Mouse (Mus musculus): ENCODE measurements around the gene Arhgap45.

Gene Arhgap45

DNA sequence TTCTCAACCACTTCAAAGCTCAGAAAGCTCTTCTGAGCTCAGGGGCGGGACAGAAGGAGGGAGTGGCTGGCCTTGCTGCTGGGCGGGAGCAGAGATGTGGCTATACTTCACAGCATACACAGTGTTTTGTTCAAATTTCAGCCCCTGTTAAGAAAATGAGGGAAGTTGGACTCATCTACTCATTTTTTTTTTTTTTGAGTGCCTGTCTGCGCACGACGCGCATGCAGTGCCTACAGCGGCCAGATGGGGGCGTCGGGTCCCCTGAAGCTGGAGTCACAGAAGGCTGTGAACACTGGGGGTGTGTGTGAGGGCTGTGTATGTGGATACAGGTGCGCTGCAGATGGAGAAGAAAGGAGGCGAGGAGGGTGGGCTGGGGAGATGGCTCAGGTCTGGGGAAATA lies 29.5 kb upstream of the Arhgap45 start:
- peak; percentile 84 to 90 for DNase-seq (ENCODE audit: low spot score in 2 of 2)

DNA sequence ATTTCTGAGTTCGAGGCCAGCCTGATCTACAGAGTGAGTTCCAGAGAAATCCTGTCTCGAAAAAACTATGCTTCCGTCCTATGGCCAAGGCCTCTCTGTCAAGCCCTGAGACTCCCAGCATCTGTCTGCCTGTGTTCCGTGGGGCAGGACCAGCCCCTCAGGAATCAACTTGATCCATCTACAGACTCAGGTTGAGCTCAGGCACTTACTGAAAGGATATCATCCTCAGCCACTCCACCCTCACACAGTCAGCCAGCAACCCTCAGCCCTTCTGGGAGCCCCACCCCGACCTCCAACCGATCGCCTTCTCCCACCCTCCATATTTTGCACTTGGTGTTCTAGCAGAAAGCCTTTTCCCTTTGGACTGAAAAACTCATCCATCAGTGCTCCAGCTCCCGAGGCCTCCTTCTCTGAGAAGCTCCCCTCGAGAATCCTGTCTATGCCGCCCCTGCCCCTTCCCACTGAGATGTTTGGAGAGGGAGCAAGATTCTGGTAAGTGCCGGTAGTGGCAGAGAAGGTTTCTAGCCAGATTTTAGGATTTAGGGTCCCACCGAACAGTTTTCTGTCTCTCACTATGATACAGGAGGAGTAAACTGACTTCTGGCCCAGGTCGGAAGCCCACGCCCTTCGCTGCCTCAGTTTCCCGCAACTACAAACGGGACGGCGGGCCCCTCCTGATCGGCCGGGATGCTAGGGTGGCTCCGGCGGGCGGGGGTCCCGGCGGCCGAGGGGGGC lies 28.5 kb upstream of the Arhgap45 start:
- DNase-seq (ENCODE audit: low spot score in 2 of 2): no peak

DNA sequence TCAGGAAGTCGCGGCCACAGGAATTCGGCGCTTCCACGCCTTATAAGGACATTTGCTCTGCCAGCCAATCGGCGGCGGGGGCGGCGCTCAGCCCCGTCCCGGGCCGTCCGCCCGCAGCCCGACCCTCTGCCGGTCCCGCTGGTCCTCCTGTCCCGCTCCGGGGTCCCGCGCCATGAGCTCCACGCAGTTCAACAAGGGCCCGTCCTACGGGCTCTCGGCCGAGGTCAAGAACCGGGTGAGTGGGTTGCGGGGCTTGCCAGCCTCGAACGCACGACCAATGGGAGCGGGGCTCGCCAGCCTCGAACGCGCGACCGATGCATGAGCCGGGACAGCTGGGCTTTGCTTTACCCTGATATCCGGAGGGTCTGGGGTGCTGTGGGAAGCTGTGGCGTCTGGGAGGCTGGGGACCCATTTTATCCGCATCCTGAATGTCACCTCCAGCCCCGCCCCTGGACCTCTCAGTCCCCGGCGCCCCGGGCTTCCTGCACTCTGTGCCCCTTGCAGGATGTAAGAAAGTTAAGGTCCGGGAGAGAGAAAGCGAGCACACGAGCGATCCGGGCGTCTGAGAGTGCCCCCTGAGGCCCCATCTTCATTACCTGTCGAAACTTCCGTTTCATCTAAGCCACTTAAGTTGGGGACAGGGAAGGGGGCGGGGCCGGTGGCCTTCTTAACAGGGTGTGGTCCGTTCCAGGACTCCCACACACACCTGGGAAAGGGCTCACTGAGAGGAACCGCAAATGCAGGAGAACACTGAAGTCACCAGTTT lies 27.8 kb upstream of the Arhgap45 start, which contains the start of gene Cnn2:
Cnn2 (plus strand) TSS at position 79 of the 766 bp plus-strand sequence.
- DNase-seq (ENCODE audit: low spot score in 2 of 2): peak; percentile 74 to 77

GRCm38 (mm10) chr10:79989272-79989786 lies 27.1 kb upstream of the Arhgap45 start:
- DNase-seq (ENCODE audit: low spot score in 2 of 2): no peak

GRCm38 (mm10) chr10:79989870-79990269 lies 26.6 kb upstream of the Arhgap45 start:
- no peak for DNase-seq (ENCODE audit: low spot score in 2 of 2)

DNA sequence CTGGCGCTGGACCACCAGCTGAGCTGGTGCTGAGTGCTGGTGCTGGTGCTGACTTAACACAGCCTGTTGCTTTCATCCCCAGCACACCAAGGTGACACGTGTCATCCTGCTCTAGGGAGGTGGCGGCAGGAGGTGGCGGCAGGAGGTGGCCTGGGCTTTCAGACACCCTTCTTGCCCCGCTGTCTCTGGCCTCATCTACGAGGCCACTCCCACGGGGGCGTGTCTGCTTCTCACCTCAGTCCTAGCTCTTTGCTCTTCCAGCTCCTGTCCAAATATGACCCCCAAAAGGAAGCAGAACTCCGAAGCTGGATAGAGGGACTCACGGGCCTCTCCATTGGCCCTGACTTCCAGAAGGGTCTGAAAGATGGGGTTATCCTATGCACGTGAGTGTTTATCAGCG lies 25.4 kb upstream of the Arhgap45 start:
- DNase-seq (ENCODE audit: low spot score in 2 of 2): no peak

DNA sequence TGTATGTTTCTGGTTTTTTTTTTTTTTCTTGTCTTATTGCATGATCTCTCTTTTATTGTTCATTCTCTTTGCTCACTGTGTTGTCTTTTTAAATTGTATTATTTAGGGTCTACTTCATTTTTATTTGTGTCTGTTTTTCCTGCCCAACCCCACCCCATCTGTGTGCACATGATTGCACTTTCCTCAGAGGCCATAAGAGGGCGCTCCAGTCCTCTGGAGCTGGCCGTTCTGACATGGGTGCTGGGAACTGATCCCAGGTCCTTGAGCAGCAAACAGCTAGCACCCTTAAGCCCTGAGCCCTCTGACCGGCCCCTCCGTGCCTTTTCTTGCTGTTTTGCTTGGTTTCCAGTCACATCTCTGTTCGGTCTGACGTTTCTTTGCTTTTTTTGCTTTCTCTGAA lies 24.9 kb upstream of the Arhgap45 start:
- no peak for DNase-seq (ENCODE audit: low spot score in 2 of 2)

- DNase-seq (ENCODE audit: low spot score in 2 of 2): no peak
Measured at GRCm38 (mm10) chr10:79994397-79995115, 21.9 kb upstream of the Arhgap45 start.

DNA sequence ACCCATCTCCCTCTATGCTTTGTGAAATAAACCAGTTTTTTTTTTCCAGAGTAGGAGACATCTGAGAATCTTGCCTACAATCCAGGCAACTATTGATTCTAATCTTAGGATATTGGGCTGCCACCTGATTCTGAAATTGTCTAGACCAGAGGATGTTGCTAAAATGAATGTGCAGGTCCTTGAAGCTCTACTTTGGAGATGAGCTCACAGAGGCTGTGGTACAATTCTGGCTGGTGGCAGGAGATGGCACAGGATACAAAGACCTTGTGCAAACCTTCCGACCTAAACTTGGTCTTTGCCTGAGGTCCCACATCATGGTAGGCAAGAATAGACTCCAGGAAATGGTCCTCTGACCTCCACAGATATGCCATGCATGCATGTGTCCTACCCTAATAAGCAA lies 20.8 kb upstream of the Arhgap45 start:
- no peak for DNase-seq (ENCODE audit: low spot score in 2 of 2)

- peak; percentile 91 to 99 for DNase-seq (ENCODE audit: low spot score in 2 of 2)
Measured at GRCm38 (mm10) chr10:79996272-79997033, 20.0 kb upstream of the Arhgap45 start, which contains the start of gene Abca7. Abca7 (plus strand) TSS chr10:79996494.

DNA sequence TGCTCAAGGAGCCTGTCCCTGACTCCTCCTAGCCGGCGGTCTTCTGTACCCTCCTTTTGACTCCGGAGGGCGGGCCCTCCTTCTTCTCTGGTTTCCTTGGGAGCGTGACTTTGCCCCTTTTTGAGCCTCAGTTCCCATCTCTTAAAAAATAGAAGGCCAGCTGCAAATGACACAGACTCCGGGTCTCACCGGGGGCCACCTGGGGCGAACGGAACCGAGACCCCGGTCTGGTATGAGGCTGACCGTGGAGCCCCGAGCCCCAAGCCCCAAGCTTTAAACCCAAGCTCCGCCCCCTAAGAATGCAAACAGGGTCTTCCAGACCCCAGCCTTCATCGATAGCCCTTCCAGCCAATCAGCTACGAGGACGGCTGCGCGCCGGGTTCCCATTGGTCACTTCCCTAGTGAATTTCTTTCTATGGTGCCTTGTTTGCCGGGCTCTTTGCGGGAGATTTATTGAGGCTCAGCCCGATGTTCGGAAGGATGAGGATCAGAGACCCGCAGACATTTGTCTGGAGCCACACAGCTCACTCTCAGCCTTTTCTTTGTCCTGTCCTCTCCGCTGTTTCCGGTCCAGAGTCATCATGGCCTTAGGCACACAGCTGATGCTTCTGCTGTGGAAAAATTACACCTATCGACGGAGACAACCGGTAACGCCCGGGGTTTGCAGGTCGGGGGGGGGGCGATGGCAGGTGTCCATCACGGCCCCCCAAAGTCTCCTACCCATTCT lies 19.3 kb upstream of the Arhgap45 start:
- DNase-seq (ENCODE audit: low spot score in 2 of 2): no peak

- DNase-seq (ENCODE audit: low spot score in 2 of 2): no peak
Measured at GRCm38 (mm10) chr10:79997819-79998218, 18.6 kb upstream of the Arhgap45 start.

- no peak for DNase-seq (ENCODE audit: low spot score in 2 of 2)
Measured at GRCm38 (mm10) chr10:80001945-80002344, 14.5 kb upstream of the Arhgap45 start.

- DNase-seq (ENCODE audit: low spot score in 2 of 2): no peak
Measured at GRCm38 (mm10) chr10:80002829-80003228, 13.6 kb upstream of the Arhgap45 start.

- no peak for DNase-seq (ENCODE audit: low spot score in 2 of 2)
Measured at GRCm38 (mm10) chr10:80003374-80004232, 12.8 kb upstream of the Arhgap45 start.

DNA sequence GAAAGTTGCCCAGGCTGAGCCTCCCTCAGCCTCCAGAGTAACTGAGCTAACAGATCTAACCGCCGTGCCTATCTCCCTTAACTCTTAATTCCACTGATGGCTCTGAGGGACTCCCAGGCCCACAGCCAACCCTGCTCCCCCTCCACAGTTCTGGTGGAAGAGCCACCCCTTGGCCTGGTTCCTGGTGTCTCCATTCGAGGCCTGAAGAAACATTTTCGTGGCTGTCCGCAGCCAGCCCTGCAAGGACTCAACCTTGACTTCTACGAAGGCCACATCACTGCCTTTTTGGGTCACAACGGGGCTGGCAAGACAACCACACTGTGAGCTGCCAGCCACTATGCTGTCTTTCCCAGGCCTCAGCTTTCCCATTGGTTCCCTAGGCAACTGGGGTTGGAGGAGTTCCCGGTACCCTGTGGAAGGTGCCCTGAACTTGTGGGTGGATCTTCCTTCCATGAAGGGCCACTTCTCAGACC lies 12.2 kb upstream of the Arhgap45 start:
- DNase-seq (ENCODE audit: low spot score in 2 of 2): no peak

DNA sequence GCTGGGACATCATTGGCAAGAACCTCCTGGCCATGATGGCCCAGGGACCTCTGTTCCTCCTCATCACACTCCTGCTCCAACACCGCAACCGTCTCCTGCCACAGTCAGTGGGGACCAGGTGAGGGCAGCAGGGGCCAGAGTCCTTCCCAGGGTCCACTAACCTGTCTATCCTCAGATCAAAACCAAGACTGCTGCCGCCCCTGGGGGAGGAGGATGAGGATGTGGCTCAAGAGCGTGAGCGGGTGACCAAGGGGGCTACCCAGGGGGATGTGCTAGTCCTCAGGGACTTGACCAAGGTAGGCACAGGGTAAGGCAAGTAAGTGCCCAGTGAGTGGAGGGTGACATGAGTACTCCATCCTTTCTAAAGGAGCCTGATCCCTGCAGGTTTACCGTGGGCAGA lies 4.7 kb upstream of the Arhgap45 start:
- no peak for DNase-seq (ENCODE audit: low spot score in 2 of 2)

DNA sequence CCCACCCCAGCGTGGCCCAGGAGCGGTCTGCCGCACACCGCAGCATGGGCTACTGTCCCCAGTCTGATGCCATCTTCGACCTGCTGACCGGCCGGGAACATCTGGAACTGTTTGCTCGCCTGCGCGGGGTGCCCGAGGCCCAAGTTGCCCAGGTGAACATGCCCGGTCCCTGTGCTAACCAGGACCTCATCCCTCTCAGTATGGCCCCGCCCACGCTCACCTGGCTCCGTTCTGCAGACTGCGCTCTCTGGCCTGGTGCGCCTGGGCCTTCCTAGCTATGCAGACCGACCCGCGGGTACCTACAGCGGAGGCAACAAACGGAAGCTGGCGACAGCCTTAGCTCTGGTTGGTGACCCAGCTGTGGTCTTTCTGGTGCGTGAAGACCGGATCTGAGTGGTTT lies 2.8 kb upstream of the Arhgap45 start:
- DNase-seq (ENCODE audit: low spot score in 2 of 2): no peak

DNA sequence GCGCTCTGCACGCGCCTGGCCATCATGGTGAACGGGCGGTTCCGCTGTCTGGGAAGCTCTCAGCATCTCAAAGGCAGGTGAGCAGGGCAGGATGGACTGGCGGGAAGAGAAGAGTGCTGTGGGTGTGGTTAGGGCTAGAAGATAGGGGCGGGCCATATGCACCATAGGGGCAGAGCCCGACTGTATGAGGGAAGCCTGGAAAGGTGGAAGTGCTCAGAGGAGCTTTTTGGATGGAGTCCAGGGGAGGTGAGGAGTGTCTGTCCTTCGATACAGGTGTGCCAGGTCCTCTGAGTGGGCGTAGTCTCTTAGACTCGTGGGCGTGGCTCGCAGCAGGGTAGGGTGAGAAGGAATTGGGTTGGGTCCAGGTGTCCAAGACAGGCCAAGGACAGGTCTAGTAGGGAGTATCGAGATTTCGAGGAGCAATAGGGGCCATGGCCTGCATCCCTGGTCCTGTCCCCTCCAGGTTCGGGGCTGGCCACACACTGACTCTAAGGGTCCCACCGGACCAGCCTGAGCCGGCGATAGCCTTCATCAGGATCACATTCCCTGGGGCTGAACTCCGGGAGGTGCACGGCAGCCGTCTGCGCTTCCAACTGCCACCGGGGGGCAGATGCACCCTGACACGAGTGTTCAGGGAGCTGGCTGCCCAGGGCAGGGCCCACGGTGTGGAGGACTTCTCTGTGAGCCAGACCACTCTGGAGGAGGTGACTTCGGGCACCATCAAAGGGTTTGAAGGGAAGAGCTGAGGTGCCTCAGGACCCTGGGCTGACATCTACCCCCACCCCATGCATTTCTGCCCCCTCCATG lies 1.8 kb upstream of the Arhgap45 start:
- no peak for DNase-seq (ENCODE audit: low spot score in 2 of 2)
